Mouse (Mus musculus): ENCODE results near the gene Nisch.

DNA sequence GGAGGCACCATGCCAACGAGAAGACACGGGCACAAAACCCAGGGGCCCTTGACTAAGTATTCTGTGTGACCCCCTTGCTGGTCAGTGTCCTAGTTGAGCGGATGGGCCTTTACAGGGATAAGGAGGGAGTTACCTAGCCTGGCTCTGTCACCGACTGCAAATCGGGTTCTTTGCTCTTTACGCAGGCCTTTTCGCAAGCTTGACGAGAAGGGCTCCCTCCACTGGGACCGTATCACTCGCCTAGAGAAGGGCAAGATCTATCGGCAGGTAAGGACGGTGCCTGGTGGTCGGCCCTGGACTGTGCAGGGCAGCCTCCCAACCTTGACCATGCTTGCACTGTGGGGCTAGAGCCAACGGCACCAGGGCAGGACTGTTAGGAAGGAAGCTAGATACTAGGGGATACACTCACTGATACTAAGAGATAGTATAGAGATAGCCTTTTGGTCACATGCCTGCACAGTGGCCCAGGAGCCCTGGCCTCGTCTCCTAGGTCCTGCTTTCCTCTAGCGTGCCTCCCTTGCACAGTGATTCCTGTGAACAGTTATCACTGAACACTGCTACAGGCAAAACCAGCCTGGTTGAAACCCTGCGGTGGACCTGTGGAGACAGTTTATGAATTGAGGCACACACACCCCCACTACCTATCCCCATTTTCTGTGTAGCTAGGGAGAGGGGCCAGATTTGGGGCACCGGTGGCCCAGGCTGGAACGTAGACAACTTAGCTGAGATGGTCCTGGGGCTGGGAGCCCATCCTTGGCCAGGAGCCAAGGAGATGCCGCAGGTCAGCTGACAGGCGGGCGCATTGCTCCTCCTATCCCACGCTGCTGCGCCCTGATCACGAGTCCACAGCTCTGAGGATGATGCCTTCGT is 80.1 kb downstream of the Nisch start:
- TF ChIP-seq CTCF (IDR thresholded peaks at IDR 0.05; ENCODE audit: low read depth), result no peak
- TF ChIP-seq EP300 (optimal IDR thresholded peaks at IDR 0.05), result no peak
